8 mouse cellular contexts compared by ENCODE assay signal in the genomic region with DNA sequence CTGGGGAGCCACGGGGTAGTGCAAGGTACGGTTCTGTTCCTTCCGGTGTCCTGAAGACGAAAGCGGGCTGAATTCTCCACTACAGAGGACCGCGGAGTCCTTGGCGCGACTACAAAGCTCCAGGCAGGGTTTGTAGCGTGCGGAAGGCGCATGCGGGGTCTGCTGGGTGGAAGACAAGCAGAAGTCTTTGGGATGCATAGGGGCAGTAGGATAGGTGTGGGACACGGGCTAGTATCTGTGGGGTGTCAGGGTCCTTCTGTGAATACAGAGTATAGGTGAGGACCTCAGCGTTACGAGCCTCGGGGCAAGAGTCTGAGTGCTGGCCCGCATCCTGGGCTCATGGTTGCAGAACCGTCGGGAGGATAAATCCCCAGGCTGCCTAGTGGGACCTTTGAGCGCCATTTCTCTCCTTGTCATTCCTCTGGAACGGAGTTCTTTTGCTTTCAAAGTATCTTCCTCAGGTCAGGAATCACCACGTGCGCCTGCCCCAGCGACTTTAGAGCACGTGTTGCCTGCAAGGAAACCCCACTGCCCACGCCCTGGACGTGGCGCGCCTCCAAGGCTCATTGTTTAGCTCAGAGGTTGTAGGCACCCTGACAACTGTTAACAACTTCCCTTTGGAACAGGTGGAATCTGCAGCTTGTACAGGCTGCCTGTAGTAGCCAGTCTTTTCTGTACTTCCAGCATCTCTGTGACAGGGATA. TPM values are rescaled to one million over a fixed set of nuclear protein-coding genes. Genes with fewer than 3 reads are reported as not detected.
DNase-seq lines count a peak whose midpoint lies in the region; ATAC-seq and TF ChIP-seq lines count a peak whose summit lies in the region.

No protein-coding gene starts in this region.

- H3K9ac ChIP-seq in embryonic facial prominence, embryonic 13.5 days: peak overlapping the region; percentile 82
- peak overlapping the region; percentile 76 for H3K9ac ChIP-seq in limb, embryonic 14.5 days (ENCODE audit: low read depth, low read length, severe bottlenecking)
- peak overlapping the region; percentile 74 for H3K9ac ChIP-seq in midbrain, embryonic 13.5 days (replicated peaks)
- peak overlapping the region; percentile 61 for H3K9ac ChIP-seq in stomach, postnatal 0 days (ENCODE audit: low read length)

- H3K4me2 ChIP-seq in embryonic facial prominence, embryonic 13.5 days: peak overlapping the region; percentile 89
- peak overlapping the region; percentile 91 for H3K4me2 ChIP-seq in limb, embryonic 14.5 days (replicated peaks; ENCODE audit: low read depth, low read length, severe bottlenecking)
- H3K4me2 ChIP-seq in midbrain, embryonic 13.5 days (replicated peaks): peak overlapping the region; percentile 83
- H3K4me2 ChIP-seq in stomach, postnatal 0 days (replicated peaks; ENCODE audit: low read depth): peak overlapping the region; percentile 95

- no peak for TF ChIP-seq CTCF in stomach, postnatal 0 days (IDR thresholded peaks at IDR 0.05; ENCODE audit: low read depth)

- TF ChIP-seq EP300 in stomach, postnatal 0 days (optimal IDR thresholded peaks at IDR 0.05): no peak

- no peak for TF ChIP-seq POLR2A in limb, embryonic 14.5 days (IDR thresholded peaks at IDR 0.05; ENCODE audit: borderline replicate concordance, extremely low read depth, insufficient read depth, insufficient read length)

- no peaks in the 10 kb centered on the region for H3K9me3 ChIP-seq in embryonic facial prominence, embryonic 13.5 days
- H3K9me3 ChIP-seq in limb, embryonic 14.5 days (ENCODE audit: control insufficient read depth, low read length): no peaks in the 10 kb centered on the region
- H3K9me3 ChIP-seq in midbrain, embryonic 13.5 days: no peaks in the 10 kb centered on the region
- no peaks in the 10 kb centered on the region for H3K9me3 ChIP-seq in stomach, postnatal 0 days (ENCODE audit: control insufficient read depth, low read length)

- peak; percentile 33 for ATAC-seq in embryonic facial prominence, embryonic 13.5 days (ENCODE audit: insufficient number of reproducible peaks, insufficient read depth, low FRiP score, low TSS enrichment, low read depth)
- peak; percentile 60; the same call in 1 of the 2 replicates for ATAC-seq in limb, embryonic 14.5 days (ENCODE audit: low FRiP score, low read depth)
- peak; percentile 83; the same call in 1 of the 2 replicates for ATAC-seq in midbrain, embryonic 13.5 days
- ATAC-seq in stomach, postnatal 0 days (ENCODE audit: low FRiP score, low TSS enrichment): peak; percentile 41

- H3K27me3 ChIP-seq in embryonic facial prominence, embryonic 13.5 days: no peaks in the 10 kb centered on the region
- no peaks in the 10 kb centered on the region for H3K27me3 ChIP-seq in limb, embryonic 14.5 days (ENCODE audit: control insufficient read depth, insufficient read depth, low read length)
- H3K27me3 ChIP-seq in midbrain, embryonic 13.5 days: 0 out of 2 replicates have a peak, but pooled peaks cover 5% of the 10 kb centered on the region
- no peaks in the 10 kb centered on the region for H3K27me3 ChIP-seq in stomach, postnatal 0 days (ENCODE audit: control insufficient read depth, insufficient read depth, low read length)

- WGBS in embryonic facial prominence, embryonic 13.5 days: 1% methylated on average over 30 of the region's 30 CpGs
- WGBS in limb, embryonic 14.5 days: under 1% methylated on average over 30 of the region's 30 CpGs
- WGBS in midbrain, embryonic 13.5 days: under 1% methylated on average over 30 of the region's 30 CpGs
- under 1% methylated on average over 30 of the region's 30 CpGs for WGBS in stomach, postnatal 0 days

- peaks cover 12% of the 10 kb centered on the region for H3K36me3 ChIP-seq in embryonic facial prominence, embryonic 13.5 days
- H3K36me3 ChIP-seq in limb, embryonic 14.5 days (ENCODE audit: control insufficient read depth, insufficient read depth, low read length): peaks cover 16% of the 10 kb centered on the region; the same call in 1 of the 2 replicates
- H3K36me3 ChIP-seq in midbrain, embryonic 13.5 days: peaks cover 10% of the 10 kb centered on the region
- H3K36me3 ChIP-seq in stomach, postnatal 0 days (ENCODE audit: control insufficient read depth, insufficient read depth, low read length): peaks cover 3% of the 10 kb centered on the region; the same call in 1 of the 2 replicates

- H3K4me1 ChIP-seq in embryonic facial prominence, embryonic 13.5 days: peaks cover 29% of the 10 kb centered on the region
- peaks cover 22% of the 10 kb centered on the region for H3K4me1 ChIP-seq in limb, embryonic 14.5 days (ENCODE audit: control insufficient read depth, insufficient read depth, low read length)
- H3K4me1 ChIP-seq in midbrain, embryonic 13.5 days (replicated peaks): peaks cover 25% of the 10 kb centered on the region
- 0 out of 2 replicates have a peak, but pooled peaks cover 4% of the 10 kb centered on the region for H3K4me1 ChIP-seq in stomach, postnatal 0 days (replicated peaks; ENCODE audit: control insufficient read depth, insufficient read depth)

- peak; percentile 58 for DNase-seq in CD4-positive, CD25-positive, alpha-beta regulatory T cell, adult 2 months (ENCODE audit: low read depth, low spot score)
- peak; percentile 39 for DNase-seq in adrenal gland, adult 8-10 months
- peak; percentile 59 for DNase-seq in heart, adult 8-10 months (ENCODE audit: low spot score)
- peak; percentile 61 for DNase-seq in kidney, adult 18-20 months
- DNase-seq in limb, embryonic 14.5 days (ENCODE audit: low spot score): peak; percentile 64
- peak; percentile 81 for DNase-seq in stomach, postnatal 0 days (ENCODE audit: low spot score)

- H3K27ac ChIP-seq in embryonic facial prominence, embryonic 13.5 days: no peak overlapping the region
- H3K27ac ChIP-seq in limb, embryonic 14.5 days (replicated peaks; ENCODE audit: low read depth, low read length): no peak overlapping the region
- H3K27ac ChIP-seq in midbrain, embryonic 13.5 days: peak overlapping the region; percentile 74
- peak overlapping the region; percentile 30; the same call in 1 of the 2 replicates for H3K27ac ChIP-seq in stomach, postnatal 0 days (replicated peaks)

- peak overlapping the region; percentile 56 for H3K4me3 ChIP-seq in embryonic facial prominence, embryonic 13.5 days
- H3K4me3 ChIP-seq in limb, embryonic 14.5 days (replicated peaks; ENCODE audit: low read length): peak overlapping the region; percentile 69
- peak overlapping the region; percentile 67 for H3K4me3 ChIP-seq in midbrain, embryonic 13.5 days (replicated peaks)
- peak overlapping the region; percentile 61 for H3K4me3 ChIP-seq in stomach, postnatal 0 days (ENCODE audit: low read depth, low read length)

RNA-seq across cellular contexts. Expression of a gene that starts 1.4 kb away (rescaled TPM):
- 10 to 100 TPM; 15.9 to 21.1 (median 18.1) TPM for total RNA-seq in adrenal gland, adult 8-10 months (2022)
- polyA plus RNA-seq in embryonic facial prominence, embryonic 13.5 days (2015; fragmentation: Nextera tagmentation; extraction: Ambion mirVana): 28.6 and 32.6 TPM in 2 replicates
- 1 to 10 TPM; 4.2 to 7.9 (median 6.0) TPM for total RNA-seq in heart, adult 8-10 months (2022)
- polyA plus RNA-seq in limb, embryonic 14.5 days (2012; rRNA removed): 47.1 and 80.8 TPM in 2 replicates
- polyA plus RNA-seq in limb, embryonic 14.5 days (2014; fragmentation: Nextera tagmentation; extraction: Ambion mirVana): 30.5 and 32.1 TPM in 2 replicates
- 33.0 and 35.8 TPM in 2 replicates for polyA plus RNA-seq in midbrain, embryonic 13.5 days (2015; fragmentation: Nextera tagmentation; extraction: Ambion mirVana)
- polyA plus RNA-seq in stomach, postnatal 0 days (2015; fragmentation: Nextera tagmentation; extraction: Ambion mirVana): 13.9 and 14.2 TPM in 2 replicates

Comparison
In these comparisons a context has a peak if more than half of its experiments do, and no peak if none do; other contexts are left out.
1. ATAC-seq: peak in every context shown above with its lines; median percentile 83 in midbrain, embryonic 13.5 days; 60 in limb, embryonic 14.5 days; 41 in stomach, postnatal 0 days; 33 in embryonic facial prominence, embryonic 13.5 days.
2. H3K27ac ChIP-seq: peak in midbrain, embryonic 13.5 days (single experiment) and stomach, postnatal 0 days (single experiment); none in embryonic facial prominence, embryonic 13.5 days (single experiment) and limb, embryonic 14.5 days (single experiment).
3. Peak in every context shown above with its lines, with median percentiles within 50 percentile points of each other: DNase-seq, H3K4me2 ChIP-seq, H3K4me3 ChIP-seq and H3K9ac ChIP-seq.